Mouse (Mus musculus) embryo, embryonic 11 days (tissue): ENCODE measurements around the gene Pou2f3.
"Not testable (repeated sequence)": the region's sequence is repeated elsewhere in the genome, so short reads cannot be mapped to it uniquely, and the experiment has no call there.

Experiments
- DNase-seq: peaks from one replicate; pipeline ENCODE4 v3.0.0-alpha.2; 2015

Pou2f3 gene

DNA sequence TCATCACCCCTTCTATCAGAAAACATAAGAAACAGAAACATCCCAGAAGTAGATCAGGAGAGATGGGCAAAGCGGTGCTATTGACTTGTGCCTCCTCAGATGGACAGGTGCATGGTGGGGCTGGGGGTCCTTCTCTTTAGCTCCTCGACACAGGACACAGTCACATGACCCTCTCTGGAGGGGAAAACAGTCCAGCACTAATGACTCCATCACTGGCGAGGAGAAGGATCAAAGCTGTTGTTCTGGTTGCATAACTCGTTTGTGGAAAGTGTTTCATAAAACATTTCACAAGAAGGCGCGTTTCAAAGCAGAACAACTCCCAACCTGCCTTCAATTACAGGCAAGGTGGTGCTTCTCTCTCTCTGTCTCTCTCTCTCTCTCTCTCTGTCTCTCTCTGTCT is 58.4 kb downstream of the Pou2f3 start:
- DNase-seq, result no peak

DNA sequence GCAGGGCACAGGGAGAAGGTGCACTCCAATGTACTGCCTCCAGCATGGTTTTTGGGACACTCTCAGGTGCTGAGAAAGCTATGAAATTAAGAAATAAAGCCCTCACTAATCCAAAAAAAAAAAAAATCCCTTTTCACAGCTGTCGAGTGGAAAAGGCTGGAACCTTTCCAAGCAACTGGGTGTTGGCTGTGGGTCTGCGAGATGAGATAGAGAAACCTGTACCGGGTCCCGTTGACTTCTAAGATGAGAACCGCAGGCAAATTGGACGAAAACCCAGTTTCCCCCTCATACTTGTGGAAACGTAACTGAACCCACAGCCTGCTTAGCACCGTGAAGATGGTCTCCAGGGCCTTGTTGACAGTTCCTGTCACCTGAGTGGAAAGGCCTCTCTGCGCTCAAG is 59.2 kb downstream of the Pou2f3 start:
- DNase-seq, result no peak

DNA sequence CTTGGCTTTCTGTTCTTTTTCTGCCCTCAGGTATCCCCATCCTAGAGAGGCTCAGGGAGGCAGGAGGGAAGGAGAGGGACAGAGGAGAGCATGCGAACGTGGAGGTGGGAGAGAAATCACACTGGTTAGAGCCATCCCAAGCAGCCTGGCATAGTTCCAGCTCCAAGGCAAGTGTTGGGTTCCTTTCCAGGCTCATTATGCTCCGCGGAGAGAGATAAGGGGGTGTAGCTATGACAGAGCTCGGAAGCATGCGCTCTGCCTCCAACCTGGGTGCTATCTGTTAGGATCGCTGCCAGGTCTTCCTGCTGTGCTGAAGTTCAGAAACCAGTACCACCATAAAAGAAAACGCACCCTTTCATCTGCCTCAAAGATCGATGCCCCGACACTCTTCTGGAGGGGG is 60.1 kb downstream of the Pou2f3 start:
- DNase-seq, result no peak

DNA sequence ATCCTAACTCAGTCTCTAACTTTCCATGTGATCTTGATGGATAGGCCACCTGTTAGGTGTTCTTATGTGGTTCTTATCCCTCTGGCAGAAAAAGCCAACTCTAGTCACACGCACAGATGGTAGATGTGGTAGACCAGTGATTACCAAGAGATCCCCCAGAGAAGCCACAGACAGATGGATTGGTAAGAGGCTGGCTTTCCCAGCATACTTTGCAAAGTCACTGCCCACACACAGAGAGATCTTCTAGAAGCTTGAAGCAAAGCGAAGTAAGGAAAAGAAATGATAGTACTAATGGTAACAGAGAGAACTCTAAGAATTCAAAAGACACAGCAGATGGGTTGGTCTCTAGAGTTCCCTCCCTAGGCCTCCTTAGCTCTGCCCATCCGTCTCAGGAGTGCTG is 60.7 kb downstream of the Pou2f3 start:
- no peak for DNase-seq

DNA sequence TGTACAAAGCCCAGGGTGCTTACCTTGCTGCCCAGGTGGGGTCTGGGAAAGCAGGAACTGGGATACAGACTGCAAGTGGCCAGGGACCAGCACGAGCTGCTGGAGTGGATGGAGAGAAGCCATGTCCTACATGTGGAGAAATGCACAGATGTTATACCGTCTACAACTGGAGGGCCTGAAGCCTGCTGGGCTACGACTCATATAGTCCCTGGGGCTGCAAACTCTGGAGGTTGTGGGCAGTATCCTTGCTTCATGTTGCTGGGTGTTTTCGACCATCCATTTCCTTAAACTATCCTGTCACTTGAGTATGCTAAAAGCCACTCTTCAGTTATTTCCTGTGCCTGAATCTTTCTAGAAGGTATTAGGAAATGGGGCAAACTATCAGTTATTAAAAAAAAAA is 65.0 kb downstream of the Pou2f3 start:
- DNase-seq, result no peak

DNA sequence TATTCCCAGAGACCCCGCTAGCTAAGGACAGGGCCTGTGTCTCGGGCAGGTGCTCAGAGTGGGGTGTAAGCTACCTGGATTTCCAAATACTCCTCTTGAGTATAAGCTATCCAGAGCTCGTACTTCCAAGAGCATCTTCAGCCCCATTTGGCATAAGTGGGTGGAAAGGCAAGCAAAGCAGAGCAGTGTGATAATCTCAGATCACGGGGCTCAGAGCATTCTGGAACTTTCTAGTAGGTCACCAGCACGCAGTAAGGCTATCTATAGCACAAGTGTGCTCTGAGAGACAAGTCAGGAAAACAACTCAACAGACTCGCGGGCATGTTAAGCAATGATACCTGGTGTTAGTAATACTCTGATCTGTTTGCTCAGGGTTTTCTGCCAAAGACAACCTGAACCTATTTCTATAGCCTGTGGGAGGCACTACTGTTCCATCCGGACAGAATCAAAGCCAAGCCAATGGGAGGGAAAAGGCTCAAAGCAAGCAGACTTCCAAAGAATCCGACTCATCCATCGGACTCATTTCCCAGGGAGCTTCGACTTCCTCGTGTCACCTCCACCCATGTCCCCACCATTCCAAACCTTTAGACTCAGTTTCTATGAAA is 65.9 kb downstream of the Pou2f3 start:
- no peak for DNase-seq

DNA sequence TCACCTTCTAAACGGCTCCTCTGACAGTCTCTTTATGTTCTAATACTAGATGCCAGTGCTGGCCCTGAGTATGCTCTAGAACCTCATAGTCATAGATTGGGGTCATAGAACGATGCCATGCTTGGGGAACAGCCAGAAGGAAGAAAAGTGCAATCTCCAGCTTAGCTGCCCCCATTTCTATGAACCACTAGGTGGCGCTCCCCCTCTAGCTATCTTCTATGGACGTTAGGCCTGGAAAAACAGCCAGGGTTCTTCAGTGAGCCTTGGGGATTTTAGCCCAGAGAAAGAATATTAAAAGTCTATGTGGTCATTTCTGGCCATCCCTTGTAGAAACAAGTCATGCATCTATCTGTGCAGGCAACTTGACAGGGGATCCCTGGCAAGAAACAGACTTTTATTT is 68.3 kb downstream of the Pou2f3 start:
- peak; percentile 84 for DNase-seq

DNA sequence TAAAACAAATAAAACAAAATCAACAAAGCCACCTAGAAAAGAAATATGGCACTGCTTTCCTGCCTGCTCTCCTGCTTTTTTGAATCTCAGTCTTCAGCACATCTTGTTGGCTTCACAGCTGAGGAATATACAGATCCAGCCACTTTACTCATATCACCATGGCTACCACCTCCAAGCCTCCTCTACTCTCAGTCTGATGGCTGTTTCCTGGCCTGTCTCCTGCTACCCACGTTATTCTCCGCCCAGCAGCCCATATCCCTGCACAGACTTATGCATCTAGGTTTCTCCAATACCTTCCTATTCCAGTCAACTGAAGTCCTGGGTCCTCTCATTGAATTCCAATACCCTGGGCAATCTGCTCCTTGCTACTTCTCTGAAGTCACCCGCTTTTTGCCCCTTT is 76.6 kb downstream of the Pou2f3 start:
- DNase-seq, result no peak

DNA sequence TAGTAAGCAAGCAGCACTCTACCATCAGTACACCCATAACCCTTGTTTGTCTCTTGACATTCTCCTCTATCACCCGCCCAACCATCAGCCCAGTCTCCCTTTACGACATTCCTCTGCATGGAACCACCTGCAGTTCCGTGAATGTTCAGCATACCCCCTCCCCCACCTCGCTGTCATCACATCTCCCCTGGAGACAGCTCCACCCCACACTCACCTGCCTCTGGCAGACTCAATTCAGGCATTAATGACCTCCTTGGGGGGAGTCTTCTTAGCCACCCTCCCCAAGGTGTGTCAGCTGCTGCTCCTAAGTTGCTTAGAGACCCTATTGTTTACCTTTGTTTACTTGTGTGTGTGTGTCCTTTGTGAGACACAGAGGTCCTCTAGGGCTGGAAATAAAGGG is 77.8 kb downstream of the Pou2f3 start:
- no peak for DNase-seq

DNA sequence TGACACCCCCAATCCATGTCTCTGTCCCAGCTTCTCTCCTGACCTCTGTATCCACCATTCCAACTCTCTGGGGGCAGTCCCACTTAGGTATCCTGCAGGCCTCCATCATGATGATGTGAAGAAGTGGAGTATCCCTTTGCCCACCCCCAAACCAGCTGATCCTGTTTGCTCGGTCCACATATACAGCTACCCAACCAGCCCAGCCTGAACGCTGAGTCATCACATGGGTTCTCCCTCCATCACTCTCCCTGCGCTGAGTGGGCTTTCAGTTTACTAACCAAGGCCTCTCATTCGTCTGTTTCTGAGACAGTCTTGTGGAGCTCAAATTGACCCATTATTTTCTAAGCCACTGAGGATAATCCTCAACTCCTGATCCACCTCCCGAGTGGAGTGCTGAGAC is 78.2 kb downstream of the Pou2f3 start:
- no peak for DNase-seq

DNA sequence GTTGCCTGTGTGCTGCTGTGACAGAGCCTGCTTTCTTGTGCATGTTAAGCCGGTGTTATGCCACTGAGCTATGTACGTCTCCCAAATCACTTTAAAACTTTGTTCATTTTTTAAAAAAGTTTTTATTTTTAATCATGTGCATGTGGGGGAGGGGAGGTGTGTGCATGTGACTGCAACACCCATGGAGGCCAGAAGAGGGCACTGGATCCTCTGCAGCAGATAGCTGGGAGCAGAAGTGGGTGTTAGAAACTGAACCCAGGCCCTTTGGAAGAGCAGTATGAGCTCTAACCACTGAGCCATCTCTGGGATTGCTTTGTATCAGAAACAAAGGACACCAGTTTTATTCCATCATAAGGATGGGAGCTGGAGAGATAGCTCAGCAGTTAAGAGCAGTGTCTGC is 79.5 kb downstream of the Pou2f3 start:
- DNase-seq, result no peak

DNA sequence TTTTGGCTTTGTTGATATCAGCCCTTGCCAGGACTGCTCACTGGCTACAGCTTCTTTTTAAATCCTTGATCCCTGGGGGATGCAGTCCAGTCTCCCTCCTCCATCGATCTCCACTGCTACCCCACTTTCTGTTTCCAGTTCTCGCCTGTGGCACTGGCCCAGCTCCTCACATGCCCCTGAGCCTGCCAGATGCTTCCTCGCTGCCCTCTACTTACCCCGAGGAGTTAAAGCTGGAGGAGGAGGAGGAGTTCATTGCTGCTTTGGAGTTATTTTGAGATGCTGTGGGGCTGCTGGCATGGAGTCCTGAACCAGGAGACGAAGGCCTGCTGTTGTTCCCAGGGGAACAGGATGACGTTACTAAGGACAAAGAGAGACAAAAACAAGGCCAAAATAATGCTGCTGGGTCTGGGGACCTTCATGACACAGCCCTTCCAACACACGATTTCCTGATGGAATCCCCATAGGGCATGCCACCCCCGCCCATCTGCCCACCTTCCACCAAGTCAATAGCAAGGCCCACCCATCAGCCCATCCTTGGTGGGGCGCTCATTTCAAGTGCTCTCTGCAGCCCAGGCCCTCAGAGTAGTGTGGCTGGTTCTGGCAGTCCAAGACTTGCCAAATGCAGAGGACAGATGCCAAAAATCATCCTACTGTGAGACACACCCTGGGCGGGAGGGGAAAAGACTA is 82.9 kb downstream of the Pou2f3 start:
- DNase-seq, result no peak

DNA sequence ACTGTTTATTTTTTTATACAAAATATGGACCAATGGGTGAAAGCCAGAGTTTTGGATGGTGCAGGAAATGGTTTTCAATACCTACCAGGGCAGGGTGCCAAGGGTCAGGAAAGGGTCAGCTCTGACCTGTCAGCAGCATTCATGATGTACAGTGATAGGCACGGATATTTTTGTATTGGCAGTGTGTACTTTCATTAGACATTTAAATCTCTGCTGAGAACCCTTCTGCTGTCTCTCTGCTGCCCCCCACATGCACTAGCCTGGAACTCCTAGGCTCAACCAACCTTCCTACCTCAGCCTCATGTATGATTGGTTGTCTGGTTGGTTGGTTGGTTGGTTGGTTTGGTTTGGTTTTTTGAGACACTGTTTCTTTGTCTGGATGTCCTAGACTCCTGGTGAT is 87.8 kb downstream of the Pou2f3 start:
- DNase-seq, result no peak

DNA sequence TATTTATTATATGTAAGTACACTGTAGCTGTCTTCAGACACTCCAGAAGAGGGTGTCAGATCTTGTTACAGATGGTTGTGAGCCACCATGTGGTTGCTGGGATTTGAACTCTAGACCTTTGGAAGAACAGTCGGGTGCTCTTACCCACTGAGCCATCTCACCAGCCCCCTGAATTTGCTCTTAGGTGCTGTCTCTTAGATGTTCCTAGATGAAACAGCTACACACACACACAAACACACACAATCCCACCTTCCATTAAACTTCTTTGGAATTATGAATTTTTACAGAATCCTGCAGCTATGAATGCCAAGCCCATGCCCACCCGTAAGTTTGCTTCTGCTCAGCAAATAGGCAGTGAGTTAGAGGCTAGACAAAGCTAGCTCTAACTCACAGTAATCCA is 88.2 kb downstream of the Pou2f3 start:
- DNase-seq, result not testable (repeated sequence)

DNA sequence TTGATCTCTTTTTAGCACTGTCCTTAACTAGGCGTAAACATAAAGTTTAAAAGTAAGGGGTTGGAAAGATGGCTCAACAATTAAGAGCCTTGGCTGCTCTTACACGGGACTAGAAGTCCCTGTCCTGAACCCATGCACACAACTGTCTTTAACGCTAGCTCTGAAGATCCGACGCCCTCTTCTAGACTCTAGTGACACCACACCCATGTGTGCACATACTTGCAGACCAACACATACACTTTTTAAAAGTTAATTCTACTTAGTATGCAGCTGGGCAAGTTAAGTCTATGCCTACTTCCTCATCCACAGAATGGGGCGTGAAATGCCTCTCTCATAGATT is 93.2 kb downstream of the Pou2f3 start:
- DNase-seq, result no peak

DNA sequence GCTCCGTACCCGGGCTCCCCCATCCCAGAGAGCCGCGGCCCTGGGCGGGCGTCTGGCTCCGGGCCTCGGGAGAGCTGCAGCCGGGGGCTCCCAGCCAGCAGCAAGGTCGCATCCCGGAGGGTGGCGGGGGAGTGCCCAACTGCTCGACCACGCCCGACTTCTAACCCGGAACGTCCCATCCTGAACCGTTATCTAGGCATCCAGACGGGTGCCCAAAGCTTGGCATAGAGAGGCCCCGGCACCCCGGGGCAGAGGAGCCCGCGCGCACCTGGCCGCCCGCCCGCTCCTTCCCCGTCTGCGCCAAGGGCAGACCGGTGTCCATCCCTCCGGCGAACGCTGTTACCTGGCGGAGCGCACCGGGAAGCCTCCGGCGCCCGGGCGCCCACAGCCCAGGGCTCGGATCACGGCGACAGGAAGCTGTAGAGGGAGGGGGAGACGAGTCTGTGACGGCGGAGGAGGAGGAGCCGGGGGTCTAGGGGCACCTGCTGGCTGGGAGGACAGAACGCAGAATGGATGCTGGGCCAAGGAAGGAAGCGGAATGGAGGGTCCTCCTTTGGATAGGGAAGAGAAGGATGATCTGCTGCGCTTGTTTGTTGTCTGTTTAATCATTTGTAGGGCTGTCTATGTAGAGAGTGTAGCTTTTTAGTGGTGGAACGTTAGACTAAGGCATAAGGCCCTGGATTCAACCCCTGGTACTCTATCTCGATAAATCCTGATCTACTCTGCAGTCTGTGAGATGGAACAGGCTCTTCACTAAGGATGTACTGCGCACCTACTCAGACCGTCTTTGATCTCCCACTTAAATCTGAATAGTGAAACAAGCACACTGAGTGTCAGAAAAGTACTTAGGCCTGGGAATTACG is 93.8 kb downstream of the Pou2f3 start, which contains the start of gene Tmem136:
Gene Tmem136 (minus strand): TSS at position 437 of the 863 bp plus-strand sequence.
- peak; percentile 86 for DNase-seq

DNA sequence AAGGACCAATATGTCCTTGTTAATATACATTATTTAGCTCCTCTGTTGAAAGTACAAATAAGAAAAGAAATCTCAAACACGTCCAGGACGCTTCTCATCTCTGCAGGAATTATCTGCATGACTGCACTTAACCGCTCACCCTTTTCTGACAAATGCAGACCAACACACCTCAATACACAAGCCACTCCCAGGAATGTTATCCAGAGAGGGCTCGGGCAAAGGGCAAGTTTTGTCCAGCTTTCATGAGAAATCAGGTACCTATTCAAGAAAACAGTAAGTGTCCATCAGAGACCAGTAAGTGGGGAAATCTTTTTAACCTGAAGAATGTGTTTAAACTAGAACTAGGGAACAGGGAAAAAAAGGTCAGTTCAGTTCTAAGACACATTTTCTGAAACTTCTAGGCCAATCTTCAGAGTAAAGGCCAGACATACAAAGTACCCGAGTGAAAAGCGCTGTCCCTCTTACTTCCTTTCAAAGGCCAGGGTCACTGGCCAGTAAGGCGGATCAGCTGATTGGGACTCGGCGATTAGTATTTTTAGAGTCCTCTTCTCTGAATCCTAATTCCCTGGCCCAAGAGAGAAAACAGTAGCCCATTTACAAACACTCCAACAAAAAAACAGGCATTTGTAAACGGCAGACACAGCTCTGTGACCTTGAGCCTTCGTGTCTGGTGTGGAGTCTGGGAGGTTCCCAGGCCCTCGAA is 94.6 kb downstream of the Pou2f3 start:
- DNase-seq, result no peak

DNA sequence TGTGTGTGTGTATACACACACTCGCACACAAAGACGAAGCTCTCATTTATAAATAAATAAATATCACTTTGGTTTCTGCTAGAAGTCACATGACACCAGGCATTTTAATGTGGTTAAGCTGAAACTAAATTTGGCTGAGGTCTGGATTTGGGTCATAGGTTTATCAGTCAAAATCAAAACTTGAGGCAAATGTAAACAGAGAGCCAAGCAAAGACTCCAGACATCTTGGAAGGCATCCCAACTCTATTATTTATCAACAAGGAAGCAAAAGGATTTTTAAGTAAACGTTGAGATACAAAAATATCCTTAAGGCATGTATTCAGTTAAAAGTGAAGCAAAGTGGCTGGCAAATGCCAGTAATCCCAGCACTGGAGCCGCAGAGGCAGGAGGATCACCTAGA is 95.3 kb downstream of the Pou2f3 start:
- DNase-seq, result no peak

DNA sequence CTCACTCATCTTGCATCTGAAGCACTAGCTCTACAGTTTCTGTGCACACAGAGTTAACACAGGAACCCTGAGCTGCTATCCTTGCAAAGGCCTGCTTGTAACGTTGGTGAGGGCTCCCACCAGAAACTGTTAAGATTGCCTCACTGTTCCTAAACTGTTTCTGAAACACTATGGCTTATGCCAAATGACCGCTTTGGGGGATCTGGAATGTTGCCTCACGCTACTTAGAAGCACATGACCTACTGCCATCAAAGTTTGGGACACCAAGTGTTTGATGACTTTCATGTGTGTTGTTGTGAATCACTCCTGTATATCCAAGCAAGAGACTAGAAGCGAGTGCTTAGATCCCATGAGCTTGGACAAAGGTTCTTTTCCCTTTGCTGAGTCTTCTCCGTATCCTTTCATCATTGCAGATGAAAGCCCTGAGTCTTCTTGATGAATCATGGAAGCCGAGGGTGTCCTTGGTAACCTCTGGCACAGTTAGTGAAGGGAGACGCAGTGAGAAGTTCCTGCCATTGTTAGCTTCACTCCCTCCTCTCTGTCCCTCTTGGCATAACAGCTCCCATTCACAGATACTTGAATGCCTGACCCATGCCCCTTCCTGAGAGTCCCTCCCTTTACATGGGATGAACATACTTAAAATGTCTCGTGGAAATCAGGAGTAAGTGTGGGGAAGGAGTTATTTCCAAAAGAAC is 99.7 kb downstream of the Pou2f3 start:
- no peak for DNase-seq

DNA sequence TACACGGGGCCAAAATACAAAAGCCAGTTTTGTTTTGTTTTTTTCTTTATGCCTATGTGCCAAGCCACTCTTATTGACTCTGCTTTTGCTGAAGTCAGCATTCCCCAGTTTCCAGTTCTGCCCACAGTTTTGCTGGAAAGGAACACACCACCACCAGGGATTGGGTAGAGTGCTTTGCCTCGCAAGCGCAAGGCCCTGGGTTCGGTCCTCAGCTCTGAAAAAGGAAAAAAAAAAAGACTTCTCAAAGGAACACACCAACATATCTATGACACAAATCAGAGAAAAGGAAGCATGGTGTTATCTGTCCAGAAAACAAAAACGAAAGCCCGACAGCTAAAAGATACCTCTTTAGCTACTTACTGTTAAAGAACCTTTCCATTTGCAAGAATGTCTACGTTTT is 101.0 kb downstream of the Pou2f3 start:
- no peak for DNase-seq

DNA sequence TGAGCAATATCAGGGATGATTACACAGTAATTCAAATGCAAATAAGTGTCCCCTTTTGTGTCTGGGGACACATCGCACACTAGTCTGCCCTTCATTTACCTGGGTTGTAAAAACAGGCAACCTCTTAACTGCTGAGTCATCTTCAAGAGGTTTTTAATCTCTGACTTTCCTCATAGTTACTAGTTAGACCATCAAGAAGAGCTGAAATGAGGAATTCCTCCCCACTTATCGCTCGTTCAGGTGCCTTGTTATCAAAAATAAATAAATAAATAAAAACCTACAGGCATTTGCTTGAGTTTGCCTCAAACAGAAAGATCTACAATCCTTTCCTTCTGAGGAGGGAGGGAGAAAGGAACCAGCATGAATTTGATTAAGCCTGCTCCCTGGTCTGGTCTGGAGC is 101.4 kb downstream of the Pou2f3 start:
- DNase-seq, result no peak

DNA sequence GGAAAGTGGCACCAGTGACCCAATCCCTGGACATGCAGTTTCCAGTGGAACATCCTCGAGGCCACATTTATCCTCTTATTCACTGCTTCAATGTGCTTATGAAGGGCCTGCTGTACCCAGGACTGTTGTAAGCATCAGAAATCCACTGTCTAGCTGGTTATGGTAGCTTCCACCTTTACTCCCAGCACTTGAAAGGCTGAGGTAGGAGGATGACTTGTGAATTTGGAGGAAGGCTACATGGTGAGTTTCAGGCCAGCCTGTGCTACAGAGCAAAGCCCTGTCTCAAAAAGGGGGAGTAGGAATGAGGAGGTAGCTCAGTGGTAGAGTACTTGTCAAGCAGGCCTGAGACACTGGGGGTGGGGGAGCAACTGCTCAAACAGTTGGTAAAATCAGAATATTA is 102.1 kb downstream of the Pou2f3 start:
- no peak for DNase-seq

DNA sequence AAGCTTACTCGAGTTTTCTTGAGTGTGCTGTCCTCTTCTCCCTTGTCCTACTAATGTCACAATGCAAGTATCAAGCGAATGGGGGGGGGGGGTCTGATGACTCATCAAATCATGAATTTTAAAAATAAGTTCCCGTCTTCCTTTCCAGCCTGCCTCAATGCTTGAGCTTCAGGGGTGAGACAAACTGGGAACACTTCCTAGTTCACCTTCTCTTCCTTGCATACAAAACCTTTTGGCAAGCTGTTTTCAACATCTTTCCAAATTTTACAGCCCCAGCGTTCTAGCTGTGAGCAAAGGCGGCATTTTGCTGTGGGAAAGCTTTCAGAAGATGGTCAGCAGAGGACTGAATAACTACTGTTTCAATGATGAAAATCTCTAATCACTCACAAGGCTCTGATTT is 102.6 kb downstream of the Pou2f3 start:
- no peak for DNase-seq
